20 mouse cellular contexts compared by ENCODE assay signal in genomic region chr2:28860678-28861423, GRCm38 (mm10). TPM values are rescaled to one million over a fixed set of nuclear protein-coding genes. Genes with fewer than 3 reads are reported as not detected.
DNase-seq lines count a peak whose midpoint lies in the region; ATAC-seq lines count a peak whose summit lies in the region.
"Had no signal": no experiment of that assay in that cellular context is flagged by ENCODE, and none has a peak within 500 bp of the region (broad histone marks: within the 10 kb centered on the region; RNA-seq: fewer than 3 reads in every experiment).

No protein-coding gene starts in this region.

- H3K27me3 ChIP-seq in hindbrain, embryonic 14.5 days (ENCODE audit: control insufficient read depth, insufficient read depth, low read length), result no peaks in the 10 kb centered on the region
- no peaks in the 10 kb centered on the region for H3K27me3 ChIP-seq in hindbrain, embryonic 11.5 days (ENCODE audit: control insufficient read depth, insufficient read depth, low read length)
- no peaks in the 10 kb centered on the region for H3K27me3 ChIP-seq in forebrain, embryonic 16.5 days (replicated peaks; ENCODE audit: control insufficient read depth, insufficient read depth, low read length)
- H3K27me3 ChIP-seq: embryonic facial prominence, embryonic 12.5 days; heart, embryonic 13.5 days had no signal

- 87% methylated on average over 8 of the region's 8 CpGs for WGBS in hindbrain, embryonic 14.5 days
- 92% methylated on average over 8 of the region's 8 CpGs for WGBS in hindbrain, embryonic 11.5 days
- WGBS in forebrain, embryonic 16.5 days, result 58% methylated on average over 8 of the region's 8 CpGs

- H3K9ac ChIP-seq in hindbrain, embryonic 14.5 days, result no peak overlapping the region
- no peak overlapping the region for H3K9ac ChIP-seq in hindbrain, embryonic 11.5 days (ENCODE audit: low read depth, low read length)
- H3K9ac ChIP-seq in forebrain, embryonic 16.5 days (replicated peaks; ENCODE audit: low read depth, low read length), result no peak overlapping the region
- H3K9ac ChIP-seq: embryonic facial prominence, embryonic 12.5 days; heart, embryonic 13.5 days had no signal

- intact Hi-C loops in left cerebral cortex, postnatal 4 days (cut with DNase I), result no loop called here
- intact Hi-C loops in left cerebral cortex, postnatal 10 days (cut with DNase I), result no loop called here

- no peaks in the 10 kb centered on the region for H3K4me1 ChIP-seq in hindbrain, embryonic 14.5 days (replicated peaks; ENCODE audit: control insufficient read depth, insufficient read depth, low read length)
- no peaks in the 10 kb centered on the region for H3K4me1 ChIP-seq in hindbrain, embryonic 11.5 days (replicated peaks; ENCODE audit: control insufficient read depth, insufficient read depth, low read length)
- no peaks in the 10 kb centered on the region for H3K4me1 ChIP-seq in forebrain, embryonic 16.5 days (replicated peaks; ENCODE audit: control insufficient read depth, insufficient read depth, low read length)
- H3K4me1 ChIP-seq: embryonic facial prominence, embryonic 12.5 days; heart, embryonic 13.5 days had no signal

- H3K36me3 ChIP-seq in hindbrain, embryonic 14.5 days (replicated peaks; ENCODE audit: control insufficient read depth, insufficient read depth), result peaks cover 90% of the 10 kb centered on the region
- peaks cover 8% of the 10 kb centered on the region; the same call in 1 of the 2 replicates for H3K36me3 ChIP-seq in hindbrain, embryonic 11.5 days (ENCODE audit: control insufficient read depth, insufficient read depth, low read length)
- peaks cover 19% of the 10 kb centered on the region for H3K36me3 ChIP-seq in forebrain, embryonic 16.5 days (ENCODE audit: control insufficient read depth, insufficient read depth)

- no peak overlapping the region for H3K4me2 ChIP-seq in hindbrain, embryonic 14.5 days (replicated peaks)
- no peak overlapping the region for H3K4me2 ChIP-seq in hindbrain, embryonic 11.5 days (replicated peaks; ENCODE audit: low read depth, low read length)
- H3K4me2 ChIP-seq in forebrain, embryonic 16.5 days (ENCODE audit: low read length), result no peak overlapping the region
- H3K4me2 ChIP-seq: embryonic facial prominence, embryonic 12.5 days; heart, embryonic 13.5 days had no signal

- peak; percentile 46; the same call in 1 of the 2 replicates for ATAC-seq in hindbrain, embryonic 14.5 days (ENCODE audit: low FRiP score)
- ATAC-seq in hindbrain, embryonic 11.5 days (ENCODE audit: low FRiP score), result no peak
- ATAC-seq in forebrain, embryonic 16.5 days, result peak; percentile 40; the same call in 1 of the 2 replicates
- ATAC-seq: intestine, embryonic 16.5 days had no signal

- H3K27ac ChIP-seq in hindbrain, embryonic 14.5 days, result no peak overlapping the region
- H3K27ac ChIP-seq in hindbrain, embryonic 11.5 days (ENCODE audit: low read depth, low read length), result no peak overlapping the region
- no peak overlapping the region for H3K27ac ChIP-seq in forebrain, embryonic 16.5 days (ENCODE audit: low read length)
- H3K27ac ChIP-seq: embryonic facial prominence, embryonic 12.5 days; heart, embryonic 13.5 days had no signal

- peak; percentile 50 to 63 for DNase-seq in cerebellum, postnatal 14 days
- no peak for DNase-seq in cerebellum, adult 11 months
- DNase-seq in hindbrain, embryonic 14.5 days (ENCODE audit: low spot score), result no peak
- DNase-seq in hindbrain, embryonic 11.5 days (ENCODE audit: low spot score), result no peak
- DNase-seq in left cerebral cortex, postnatal 4 days, result peak; percentile 79
- no peak for DNase-seq in left cerebral cortex, postnatal 10 days (ENCODE audit: extremely low spot score in 1 of 2, low spot score in 2 of 2)
- DNase-seq in spleen, postnatal 4 days (ENCODE audit: low spot score in 2 of 2), result no peak
- DNase-seq: adrenal gland, postnatal 10 days; cerebellum, adult 2 months; cerebellum, postnatal 25 days; gastrocnemius, postnatal 36 days; heart, adult 11 months; heart, postnatal 36 days; kidney, adult 2 months had no signal

- no peak overlapping the region for H3K4me3 ChIP-seq in hindbrain, embryonic 14.5 days (replicated peaks; ENCODE audit: low read length)
- no peak overlapping the region for H3K4me3 ChIP-seq in hindbrain, embryonic 11.5 days (ENCODE audit: low read depth, low read length)
- H3K4me3 ChIP-seq in forebrain, embryonic 16.5 days (replicated peaks; ENCODE audit: low read length), result no peak overlapping the region
- H3K4me3 ChIP-seq: embryonic facial prominence, embryonic 12.5 days; heart, embryonic 13.5 days had no signal

- no peaks in the 10 kb centered on the region for H3K9me3 ChIP-seq in hindbrain, embryonic 14.5 days (ENCODE audit: control insufficient read depth, low read length)
- H3K9me3 ChIP-seq in hindbrain, embryonic 11.5 days (ENCODE audit: control insufficient read depth, low read length), result no peaks in the 10 kb centered on the region
- H3K9me3 ChIP-seq in forebrain, embryonic 16.5 days (ENCODE audit: control insufficient read depth, low read length), result no peaks in the 10 kb centered on the region
- H3K9me3 ChIP-seq: embryonic facial prominence, embryonic 12.5 days; heart, embryonic 13.5 days had no signal

RNA-seq across cellular contexts. Expression of gene Ddx31, which starts 20.6 kb away (rescaled TPM):
- polyA plus RNA-seq in hindbrain, embryonic 14.5 days (2014; fragmentation: Nextera tagmentation; extraction: Ambion mirVana), result 13.2 and 14.3 TPM in 2 replicates
- polyA plus RNA-seq in hindbrain, embryonic 11.5 days (2014; fragmentation: Nextera tagmentation; extraction: Ambion mirVana), result 18.5 and 19.8 TPM in 2 replicates
- 10 to 100 TPM; 13.0 to 13.4 TPM for total RNA-seq in left cerebral cortex, postnatal 4 days (2021)
- total RNA-seq in left cerebral cortex, postnatal 10 days (2021), result 1 to 10 TPM; 6.0 to 8.0 TPM
- 17.3 and 17.6 TPM in 2 replicates for polyA plus RNA-seq in forebrain, embryonic 16.5 days (2015; fragmentation: Nextera tagmentation; extraction: Ambion mirVana)

RNA-seq across cellular contexts. Expression of gene Gtf3c4, which starts 20.7 kb away (rescaled TPM):
- 33.6 and 34.2 TPM in 2 replicates for polyA plus RNA-seq in hindbrain, embryonic 14.5 days (2014; fragmentation: Nextera tagmentation; extraction: Ambion mirVana)
- 29.5 and 33.3 TPM in 2 replicates for polyA plus RNA-seq in hindbrain, embryonic 11.5 days (2014; fragmentation: Nextera tagmentation; extraction: Ambion mirVana)
- total RNA-seq in left cerebral cortex, postnatal 4 days (2021), result 10 to 100 TPM; 46.9 to 52.2 TPM
- 10 to 100 TPM; 35.7 to 39.4 TPM for total RNA-seq in left cerebral cortex, postnatal 10 days (2021)
- 21.2 and 24.7 TPM in 2 replicates for polyA plus RNA-seq in forebrain, embryonic 16.5 days (2015; fragmentation: Nextera tagmentation; extraction: Ambion mirVana)

RNA-seq across cellular contexts. Expression of gene Barhl1, which starts 55.6 kb away (rescaled TPM):
- 25.9 and 28.7 TPM in 2 replicates for polyA plus RNA-seq in hindbrain, embryonic 14.5 days (2014; fragmentation: Nextera tagmentation; extraction: Ambion mirVana)
- 9.4 and 9.9 TPM in 2 replicates for polyA plus RNA-seq in hindbrain, embryonic 11.5 days (2014; fragmentation: Nextera tagmentation; extraction: Ambion mirVana)
- total RNA-seq in left cerebral cortex, postnatal 4 days (2021), result under 1 TPM; 0.20 to 0.34 TPM
- not detected for total RNA-seq in left cerebral cortex, postnatal 10 days (2021)
- 0.83 and 0.89 TPM in 2 replicates for polyA plus RNA-seq in forebrain, embryonic 16.5 days (2015; fragmentation: Nextera tagmentation; extraction: Ambion mirVana)
- total RNA-seq: gastrocnemius, adult 8-10 months; gastrocnemius, postnatal 36 days; heart, postnatal 36 days had no signal
- polyA plus RNA-seq: heart, embryonic 13.5 days; heart, postnatal 0 days; intestine, embryonic 16.5 days had no signal

Comparison
In these comparisons a context has a peak if more than half of its experiments do, and no peak if none do; other contexts are left out.
1. DNase-seq: peak in cerebellum, postnatal 14 days (2 of 2) and left cerebral cortex, postnatal 4 days (single experiment); none in cerebellum, adult 11 months (single experiment), hindbrain, embryonic 14.5 days (single experiment), hindbrain, embryonic 11.5 days (single experiment), left cerebral cortex, postnatal 10 days (0 of 2) and spleen, postnatal 4 days (0 of 2).